ENCODE assay signal across 15 mouse cellular contexts in the genomic region with DNA sequence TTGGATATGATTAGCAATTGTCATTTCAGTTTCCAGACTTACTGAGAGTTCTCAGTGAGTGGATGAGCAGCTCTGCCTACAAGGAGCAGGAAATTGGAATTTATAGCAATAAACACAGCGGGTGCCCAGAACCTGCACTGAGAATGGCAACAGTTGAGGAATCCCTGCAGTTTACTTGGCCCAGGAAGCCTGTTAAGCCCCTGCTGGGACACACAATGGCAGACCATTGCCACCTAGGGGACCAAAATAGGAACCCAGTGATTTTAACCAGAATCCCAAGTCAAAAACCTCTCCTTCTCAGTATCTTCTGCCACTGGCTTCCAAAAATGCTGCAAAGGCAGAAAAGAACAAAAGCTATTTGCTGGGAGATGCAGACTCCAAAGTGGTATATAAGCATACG. TPM values are rescaled to one million over a fixed set of nuclear protein-coding genes. Genes with fewer than 3 reads are reported as not detected.
DNase-seq lines count a peak whose midpoint lies in the region; ATAC-seq and TF ChIP-seq lines count a peak whose summit lies in the region.
"Had no signal": no experiment of that assay in that cellular context is flagged by ENCODE, and none has a peak within 500 bp of the region (broad histone marks: within the 10 kb centered on the region; RNA-seq: fewer than 3 reads in every experiment).

No protein-coding gene starts in this region.

- no peak for ATAC-seq in lung, embryonic 14.5 days (ENCODE audit: insufficient read depth)
- ATAC-seq: CD4-positive, CD25-positive, alpha-beta regulatory T cell, adult 4 months had no signal

- no peak for TF ChIP-seq POLR2A in brain, embryonic 14.5 days (IDR thresholded peaks at IDR 0.05; ENCODE audit: borderline replicate concordance, extremely low read depth, insufficient read depth, insufficient read length, poor library complexity, severe bottlenecking)
- TF ChIP-seq POLR2A in cortical plate, adult 2 months (IDR thresholded peaks at IDR 0.05; ENCODE audit: extremely low read depth, insufficient read depth, low read length) = no peak

- 46% methylated on average over 2 of the region's 2 CpGs for WGBS in lung, embryonic 14.5 days

- TF ChIP-seq CTCF in gastrocnemius, adult 2 months (IDR thresholded peaks at IDR 0.05) = peak; percentile 42; the same call in 1 of the 2 replicates
- peak; percentile 25; the same call in 1 of the 2 replicates for TF ChIP-seq CTCF in lung, embryonic 14.5 days (IDR thresholded peaks at IDR 0.05; ENCODE audit: low read depth)
- no peak for TF ChIP-seq CTCF in brain, embryonic 14.5 days (IDR thresholded peaks at IDR 0.05; ENCODE audit: borderline replicate concordance, extremely low read depth, insufficient read depth, insufficient read length)
- TF ChIP-seq CTCF in cortical plate, adult 2 months (IDR thresholded peaks at IDR 0.05; ENCODE audit: extremely low read depth, insufficient read depth, low read length) = 0 out of 2 replicates have a peak, but pooled peaks have one; percentile 27

- no peak overlapping the region for H3K27ac ChIP-seq in gastrocnemius, adult 2 months
- no peak overlapping the region for H3K27ac ChIP-seq in lung, embryonic 14.5 days (ENCODE audit: low read depth)
- no peak overlapping the region for H3K27ac ChIP-seq in cortical plate, adult 2 months (ENCODE audit: insufficient read depth, low read length)
- H3K27ac ChIP-seq: limb, embryonic 15.5 days; lung, embryonic 15.5 days; neural tube, embryonic 15.5 days had no signal

- no peaks in the 10 kb centered on the region for H3K4me1 ChIP-seq in lung, embryonic 14.5 days (ENCODE audit: insufficient read depth)
- no peaks in the 10 kb centered on the region for H3K4me1 ChIP-seq in cortical plate, adult 2 months (ENCODE audit: control insufficient read depth, insufficient read depth, low read length)
- H3K4me1 ChIP-seq: limb, embryonic 15.5 days; lung, embryonic 15.5 days; neural tube, embryonic 15.5 days had no signal

- intact Hi-C loops in gastrocnemius, adult 2 months (cut with DNase I) = loop anchor here (5.0 kb wide), 1 partner anchor 374 kb away; no protein-coding TSS in a partner anchor

- H3K9ac ChIP-seq in lung, embryonic 14.5 days = no peak overlapping the region
- H3K9ac ChIP-seq: limb, embryonic 15.5 days; lung, embryonic 15.5 days; neural tube, embryonic 15.5 days had no signal

- no peaks in the 10 kb centered on the region for H3K9me3 ChIP-seq in lung, embryonic 14.5 days (ENCODE audit: low read depth, low read length)
- H3K9me3 ChIP-seq: limb, embryonic 15.5 days; lung, embryonic 15.5 days; neural tube, embryonic 15.5 days had no signal

- H3K4me2 ChIP-seq in lung, embryonic 14.5 days = no peak overlapping the region
- H3K4me2 ChIP-seq: limb, embryonic 15.5 days; lung, embryonic 15.5 days; neural tube, embryonic 15.5 days had no signal

- H3K27me3 ChIP-seq in lung, embryonic 14.5 days (ENCODE audit: insufficient read depth, low read length) = no peaks in the 10 kb centered on the region
- H3K27me3 ChIP-seq: limb, embryonic 15.5 days; lung, embryonic 15.5 days; neural tube, embryonic 15.5 days had no signal

- no peak for DNase-seq in gastrocnemius, adult 2 months
- no peak for DNase-seq in gastrocnemius, adult 18-20 months (ENCODE audit: low spot score)
- peak; percentile 43 for DNase-seq in lung, embryonic 14.5 days
- no peak for DNase-seq in lung, postnatal 4 days
- DNase-seq in brain, embryonic 14.5 days (ENCODE audit: low read depth) = peak; percentile 15
- no peak for DNase-seq in layer of hippocampus, adult 9-10 months (ENCODE audit: low spot score)
- DNase-seq: adrenal gland, postnatal 36 days; kidney, adult 2 months; thymus, postnatal 25 days had no signal

- H3K4me3 ChIP-seq in gastrocnemius, adult 2 months = no peak overlapping the region
- H3K4me3 ChIP-seq in lung, embryonic 14.5 days (ENCODE audit: low read depth, low read length) = no peak overlapping the region
- no peak overlapping the region for H3K4me3 ChIP-seq in cortical plate, adult 2 months (ENCODE audit: insufficient read depth, low read length)
- H3K4me3 ChIP-seq: limb, embryonic 15.5 days; lung, embryonic 15.5 days; neural tube, embryonic 15.5 days had no signal

- no peaks in the 10 kb centered on the region for H3K36me3 ChIP-seq in lung, embryonic 14.5 days (ENCODE audit: insufficient read depth)
- H3K36me3 ChIP-seq: limb, embryonic 15.5 days; lung, embryonic 15.5 days; neural tube, embryonic 15.5 days had no signal

RNA-seq across cellular contexts. Expression of gene Ntng1, which starts 37.8 kb away (rescaled TPM):
- total RNA-seq in gastrocnemius, adult 2 months (2021) = under 1 TPM; 0.47 to 0.66 TPM
- 1 to 10 TPM in 1 of 2 experiments, under 1 TPM in 1; 0.41 to 2.0 TPM for total RNA-seq in gastrocnemius, adult 18-20 months (2021)
- polyA plus RNA-seq in lung, embryonic 14.5 days (2014; fragmentation: Nextera tagmentation; extraction: Ambion mirVana) = 3.3 and 4.1 TPM in 2 replicates
- polyA plus RNA-seq in brain, embryonic 14.5 days (2012; rRNA removed) = 17.5 and 31.1 TPM in 2 replicates
- 13.6 and 14.8 TPM in 2 replicates for polyA plus RNA-seq in cortical plate, adult 2 months (2012; rRNA removed)
- total RNA-seq: hematopoietic stem cell, adult 5-6 weeks had no signal
- polyA plus RNA-seq: CD4-positive, CD25-positive, alpha-beta regulatory T cell, adult 4 months had no signal

Comparison
In these comparisons a context has a peak if more than half of its experiments do, and no peak if none do; other contexts are left out.
1. DNase-seq: peak in lung, embryonic 14.5 days (single experiment) and brain, embryonic 14.5 days (single experiment); none in gastrocnemius, adult 2 months (single experiment), gastrocnemius, adult 18-20 months (single experiment), lung, postnatal 4 days (0 of 2) and layer of hippocampus, adult 9-10 months (single experiment).